Mouse (Mus musculus): ENCODE measurements at regions not wholly inside any gene's neighbourhood (a gene's known extent, or its start where the extent isn't known, plus 50 kb on each side); places are given as distances from the start of the nearest gene placed in this dataset.

DNA sequence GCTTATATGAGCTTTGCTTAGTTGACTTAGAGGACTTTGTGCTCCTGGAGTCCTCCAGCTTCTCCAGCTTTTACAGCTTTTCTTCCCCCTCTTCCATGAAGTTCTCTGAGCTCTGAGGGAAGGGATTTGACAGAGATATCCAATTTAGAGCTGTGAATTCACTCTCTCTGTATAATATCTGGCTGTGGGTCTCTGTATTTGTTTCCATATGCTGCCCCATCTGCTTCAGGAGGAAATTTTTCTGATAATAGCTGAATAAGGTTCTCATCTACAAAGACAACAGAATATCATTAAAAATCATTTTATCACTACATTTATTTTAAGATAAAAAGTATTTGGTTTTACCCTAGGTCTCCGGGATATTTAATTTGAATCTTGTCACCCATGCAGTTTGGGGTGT, 85.3 kb downstream of the Olfr721-ps1 start:
- no peak for TF ChIP-seq ZNF384 (IDR thresholded peaks at IDR 0.05; ENCODE audit: low read depth, low read length)
- no peak for TF ChIP-seq HCFC1 (IDR thresholded peaks at IDR 0.05; ENCODE audit: borderline replicate concordance, insufficient read depth, low read length)
- TF ChIP-seq CHD2 (IDR thresholded peaks at IDR 0.05; ENCODE audit: low read depth, low read length), result no peak
- no peak for TF ChIP-seq ZC3H11A (IDR thresholded peaks at IDR 0.05; ENCODE audit: borderline replicate concordance, low read depth, low read length)
